Mouse (Mus musculus): ENCODE results near the gene Cdipt. TPM values are rescaled to one million over a fixed set of nuclear protein-coding genes. Genes with fewer than 3 reads are reported as not detected.

The Cdipt gene
- polyA plus RNA-seq, 1 experiment from 2014 or later: 37.4 TPM

- no peak for TF ChIP-seq CTCF (IDR thresholded peaks at IDR 0.05; ENCODE audit: low read depth)
- no peak for TF ChIP-seq EP300 (IDR thresholded peaks at IDR 0.05; ENCODE audit: low read depth)
- Histone ChIP-seq H3K9ac (replicated peaks) (peak overlapping the region; percentile 72), H3K4me3 (ENCODE audit: low read depth, low read length) (peak overlapping the region; percentile 73), H3K36me3 (replicated peaks; ENCODE audit: insufficient read depth, low read length) (peaks cover 8% of the 10 kb centered on the region; the same call in 1 of the 2 replicates), H3K4me2 (ENCODE audit: low read depth, low read length) (peak overlapping the region; percentile 83), H3K4me1 (ENCODE audit: insufficient read depth) (peaks cover 42% of the 10 kb centered on the region), H3K27me3 (ENCODE audit: insufficient read depth, low read length) (no peaks in the 10 kb centered on the region), H3K27ac (ENCODE audit: low read depth) (peak overlapping the region; percentile 87), H3K9me3 (ENCODE audit: low read length) (no peaks in the 10 kb centered on the region)
- peak; percentile 69 for DNase-seq
- ATAC-seq: peak; percentile 42
- under 1% methylated on average over 22 of the region's 22 CpGs for WGBS (ENCODE audit: insufficient replicate concordance)
These were observed 40.8 kb downstream of the Cdipt start for GRCm38 (mm10) chr7:127016486-127016938.

GRCm38 (mm10) chr7:127016971-127017949 lies 41.5 kb downstream of the Cdipt start, which contains the start of gene Pagr1a:
Gene Pagr1a, minus strand, starts transcription at chr7:127017352.
- DNase-seq (peak; percentile 97), ATAC-seq (peak; percentile 90)
- no peaks in the 10 kb centered on the region for H3K27me3 ChIP-seq (ENCODE audit: insufficient read depth, low read length)
- H3K4me2 ChIP-seq (ENCODE audit: low read depth, low read length): peak within 1 kb of the TSS; percentile 83
- H3K4me3 ChIP-seq (ENCODE audit: low read depth, low read length): peak within 1 kb of the TSS; percentile 73
- H3K9me3 ChIP-seq (ENCODE audit: low read length): no peaks in the 10 kb centered on the region
- H3K9ac ChIP-seq (replicated peaks): peak within 1 kb of the TSS; percentile 72
- peaks cover 49% of the 10 kb centered on the region for H3K4me1 ChIP-seq (ENCODE audit: insufficient read depth)
- H3K27ac ChIP-seq (ENCODE audit: low read depth): peak within 1 kb of the TSS; percentile 87
- peaks cover 9% of the 10 kb centered on the region for H3K36me3 ChIP-seq (replicated peaks; ENCODE audit: insufficient read depth, low read length)
- peak; percentile 95 for TF ChIP-seq CTCF (IDR thresholded peaks at IDR 0.05; ENCODE audit: low read depth)
- TF ChIP-seq EP300 (IDR thresholded peaks at IDR 0.05; ENCODE audit: low read depth): peak; percentile 25; the same call in 1 of the 2 replicates
- 4% methylated on average over 39 of the region's 39 CpGs for WGBS (ENCODE audit: insufficient replicate concordance)

DNA sequence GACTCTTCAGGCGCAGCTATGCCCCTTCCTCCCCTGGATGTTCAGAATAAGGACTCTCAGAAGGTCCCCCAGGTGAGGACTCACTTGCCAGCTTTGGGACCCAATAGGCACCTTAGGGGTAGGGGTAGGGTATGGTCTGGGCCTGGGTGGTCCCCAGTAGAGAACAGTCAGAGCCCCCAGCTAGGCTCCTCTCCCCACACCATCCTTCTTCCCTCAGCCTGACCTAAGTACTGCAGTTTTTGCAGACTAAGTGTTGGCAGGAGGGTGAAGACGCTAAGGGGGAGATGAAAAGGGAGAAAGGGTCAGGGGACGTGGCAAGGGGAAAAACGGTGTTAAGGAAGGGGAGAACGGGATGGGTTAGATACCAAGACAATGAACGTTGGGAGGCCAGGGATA lies 42.2 kb downstream of the Cdipt start:
- ATAC-seq (no peak), DNase-seq (no peak)
- 48% methylated on average over 6 of the region's 6 CpGs for WGBS (ENCODE audit: insufficient replicate concordance)
- Histone ChIP-seq H3K27me3 (ENCODE audit: insufficient read depth, low read length) (no peaks in the 10 kb centered on the region), H3K4me2 (ENCODE audit: low read depth, low read length) (no peak overlapping the region), H3K4me1 (ENCODE audit: insufficient read depth) (peaks cover 55% of the 10 kb centered on the region), H3K9ac (replicated peaks) (no peak overlapping the region), H3K27ac (ENCODE audit: low read depth) (no peak overlapping the region), H3K9me3 (ENCODE audit: low read length) (no peaks in the 10 kb centered on the region), H3K36me3 (replicated peaks; ENCODE audit: insufficient read depth, low read length) (peaks cover 14% of the 10 kb centered on the region), H3K4me3 (ENCODE audit: low read depth, low read length) (no peak overlapping the region)
- no peak for TF ChIP-seq CTCF (IDR thresholded peaks at IDR 0.05; ENCODE audit: low read depth)

- Histone ChIP-seq H3K4me1 (ENCODE audit: insufficient read depth) (peaks cover 57% of the 10 kb centered on the region), H3K4me2 (ENCODE audit: low read depth, low read length) (no peak overlapping the region), H3K9me3 (ENCODE audit: low read length) (no peaks in the 10 kb centered on the region), H3K4me3 (ENCODE audit: low read depth, low read length) (no peak overlapping the region), H3K36me3 (replicated peaks; ENCODE audit: insufficient read depth, low read length) (peaks cover 19% of the 10 kb centered on the region), H3K27ac (ENCODE audit: low read depth) (no peak overlapping the region; the same call in 1 of the 2 replicates), H3K27me3 (ENCODE audit: insufficient read depth, low read length) (no peaks in the 10 kb centered on the region), H3K9ac (replicated peaks) (no peak overlapping the region)
- WGBS (ENCODE audit: insufficient replicate concordance): 82% methylated on average over 14 of the region's 15 CpGs
- no peak for DNase-seq
- ATAC-seq: no peak
- TF ChIP-seq CTCF (IDR thresholded peaks at IDR 0.05; ENCODE audit: low read depth): no peak
- TF ChIP-seq EP300 (IDR thresholded peaks at IDR 0.05; ENCODE audit: low read depth): no peak
These were observed 42.9 kb downstream of the Cdipt start for GRCm38 (mm10) chr7:127018416-127019305.

GRCm38 (mm10) chr7:127019306-127019960 lies 43.7 kb downstream of the Cdipt start:
- H3K4me1 ChIP-seq (ENCODE audit: insufficient read depth): peaks cover 61% of the 10 kb centered on the region
- no peak overlapping the region; the same call in 1 of the 2 replicates for H3K9ac ChIP-seq (replicated peaks)
- no peak for ATAC-seq
- peaks cover 27% of the 10 kb centered on the region for H3K36me3 ChIP-seq (replicated peaks; ENCODE audit: insufficient read depth, low read length)
- no peak overlapping the region for H3K4me2 ChIP-seq (ENCODE audit: low read depth, low read length)
- no peaks in the 10 kb centered on the region for H3K9me3 ChIP-seq (ENCODE audit: low read length)
- WGBS (ENCODE audit: insufficient replicate concordance): 66% methylated on average over 14 of the region's 14 CpGs
- TF ChIP-seq CTCF (IDR thresholded peaks at IDR 0.05; ENCODE audit: low read depth): no peak
- no peak for TF ChIP-seq EP300 (IDR thresholded peaks at IDR 0.05; ENCODE audit: low read depth)
- DNase-seq: no peak
- H3K4me3 ChIP-seq (ENCODE audit: low read depth, low read length): no peak overlapping the region
- H3K27me3 ChIP-seq (ENCODE audit: insufficient read depth, low read length): no peaks in the 10 kb centered on the region
- H3K27ac ChIP-seq (ENCODE audit: low read depth): no peak overlapping the region

All from liver, postnatal 0 days (tissue).